In the genomic region with DNA sequence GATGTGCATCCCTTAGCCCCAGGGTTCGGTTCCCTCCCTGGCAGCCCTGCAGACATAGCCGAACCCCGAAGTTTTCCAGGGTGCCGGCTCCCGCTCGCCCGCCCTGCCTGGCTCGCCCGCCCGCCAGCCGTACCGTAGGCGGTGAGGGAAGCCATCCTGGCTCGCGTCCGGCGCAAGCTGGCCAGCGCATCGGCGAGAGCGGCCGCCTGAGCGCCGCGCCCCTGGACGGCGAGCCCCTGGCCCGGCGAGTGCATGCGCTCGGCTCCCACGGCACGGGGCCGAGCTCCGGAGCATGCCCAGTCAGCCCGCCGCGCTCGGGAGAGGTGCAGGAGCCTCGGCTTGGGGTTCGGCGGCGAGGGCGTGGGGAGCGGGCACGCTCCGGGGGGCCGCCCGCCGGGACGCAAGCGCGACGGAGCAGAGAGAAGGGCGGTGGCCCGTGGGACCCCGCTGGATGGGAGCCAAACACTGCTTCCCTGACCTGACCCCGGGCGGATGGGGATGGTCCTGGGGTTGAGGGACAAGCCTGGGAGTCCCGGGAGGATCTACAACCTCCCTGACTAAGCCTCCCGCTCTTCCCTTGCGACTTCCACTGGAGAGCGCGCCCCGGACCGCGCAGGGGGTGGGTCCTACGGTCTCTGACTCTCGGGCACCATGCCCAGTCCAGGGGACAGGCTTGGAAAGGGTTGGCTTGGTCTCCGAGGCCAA, we compare ENCODE assay signal across 7 mouse cellular contexts. TPM values are rescaled to one million over a fixed set of nuclear protein-coding genes. Genes with fewer than 3 reads are reported as not detected.
DNase-seq lines count a peak whose midpoint lies in the region; ATAC-seq and TF ChIP-seq lines count a peak whose summit lies in the region.

Gene Ano4, minus strand, starts transcription at position 272 of the 705 bp plus-strand sequence.

- H3K27ac ChIP-seq in hindbrain, postnatal 0 days, result no peak within 1 kb of the TSS
- no peak within 1 kb of the TSS for H3K27ac ChIP-seq in midbrain, embryonic 15.5 days

- H3K9me3 ChIP-seq in hindbrain, postnatal 0 days (ENCODE audit: low read length), result no peaks in the 10 kb centered on the region
- no peaks in the 10 kb centered on the region for H3K9me3 ChIP-seq in midbrain, embryonic 15.5 days

- peak; percentile 26 to 29 for DNase-seq in adrenal gland, adult 18-20 months (ENCODE audit: low spot score in 2 of 2)
- peak; percentile 21 to 31 for DNase-seq in cerebellum, postnatal 4 days (ENCODE audit: low spot score in 2 of 2)
- peak; percentile 48 for DNase-seq in gastrocnemius, postnatal 14 days
- peak; percentile 44 for DNase-seq in hindbrain, postnatal 0 days (ENCODE audit: low spot score)
- DNase-seq in left cerebral cortex, postnatal 25 days (ENCODE audit: low spot score in 2 of 2), result peak; percentile 23 to 53
- DNase-seq in testis, postnatal 14 days (ENCODE audit: low spot score), result peak; percentile 11

- H3K4me3 ChIP-seq in hindbrain, postnatal 0 days (ENCODE audit: low read length), result peak within 1 kb of the TSS; percentile 60
- H3K4me3 ChIP-seq in midbrain, embryonic 15.5 days, result peak within 1 kb of the TSS; percentile 58

- H3K9ac ChIP-seq in hindbrain, postnatal 0 days (replicated peaks; ENCODE audit: low read length), result peak within 1 kb of the TSS; percentile 51
- H3K9ac ChIP-seq in midbrain, embryonic 15.5 days, result peak within 1 kb of the TSS; percentile 54

- ATAC-seq in hindbrain, postnatal 0 days, result peak; percentile 84
- peak; percentile 89 for ATAC-seq in midbrain, embryonic 15.5 days (replicated peaks)

- under 1% methylated on average over 70 of the region's 70 CpGs for WGBS in hindbrain, postnatal 0 days
- under 1% methylated on average over 69 of the region's 70 CpGs for WGBS in midbrain, embryonic 15.5 days

- no peaks in the 10 kb centered on the region for H3K36me3 ChIP-seq in hindbrain, postnatal 0 days (ENCODE audit: insufficient read depth, low read length)
- H3K36me3 ChIP-seq in midbrain, embryonic 15.5 days (replicated peaks), result no peaks in the 10 kb centered on the region

- H3K4me1 ChIP-seq in hindbrain, postnatal 0 days (ENCODE audit: insufficient read depth, low read length), result no peaks in the 10 kb centered on the region
- H3K4me1 ChIP-seq in midbrain, embryonic 15.5 days, result peaks cover 12% of the 10 kb centered on the region; the same call in 1 of the 2 replicates

- no peak for TF ChIP-seq CTCF in hindbrain, postnatal 0 days (IDR thresholded peaks at IDR 0.05; ENCODE audit: low read depth)

- peak within 1 kb of the TSS; percentile 92 for H3K4me2 ChIP-seq in hindbrain, postnatal 0 days (ENCODE audit: low read depth, low read length)
- H3K4me2 ChIP-seq in midbrain, embryonic 15.5 days, result peak within 1 kb of the TSS; percentile 97

- H3K27me3 ChIP-seq in hindbrain, postnatal 0 days (ENCODE audit: insufficient read depth, low read length), result peaks cover 2% of the 10 kb centered on the region; the same call in 1 of the 2 replicates
- H3K27me3 ChIP-seq in midbrain, embryonic 15.5 days (replicated peaks), result peaks cover 31% of the 10 kb centered on the region

- intact Hi-C loops in gastrocnemius, postnatal 14 days (cut with DNase I; ENCODE audit: low total_unique reads), result no loop called here
- intact Hi-C loops in left cerebral cortex, postnatal 25 days (cut with DNase I), result no loop called here

RNA-seq across cellular contexts. Expression of gene Ano4, which starts in this region (rescaled TPM):
- under 1 TPM; 0.30 to 0.35 TPM for total RNA-seq in adrenal gland, adult 18-20 months (2021)
- total RNA-seq in gastrocnemius, postnatal 14 days (2021), result 1 to 10 TPM in 1 of 2 experiments, under 1 TPM in 1; 0.70 to 1.0 TPM
- total RNA-seq in hindbrain, postnatal 0 days (2014; rRNA removed), result 11.4 and 12.5 TPM in 2 replicates
- polyA plus RNA-seq in hindbrain, postnatal 0 days (2015; fragmentation: Nextera tagmentation; extraction: Ambion mirVana), result 7.0 and 7.9 TPM in 2 replicates
- 10 to 100 TPM; 18.6 to 20.9 TPM for total RNA-seq in left cerebral cortex, postnatal 25 days (2021)
- 7.0 and 8.5 TPM in 2 replicates for polyA plus RNA-seq in midbrain, embryonic 15.5 days (2015; fragmentation: Nextera tagmentation; extraction: Ambion mirVana)

Comparison
In these comparisons a context has a peak if more than half of its experiments do, and no peak if none do; other contexts are left out.
1. Peak in DNase-seq in adrenal gland, adult 18-20 months; RNA of the gene not detected or under 1 TPM.